Mouse (Mus musculus): ENCODE measurements around the gene Nsa2. TPM values are rescaled to one million over a fixed set of nuclear protein-coding genes. Genes with fewer than 3 reads are reported as not detected.
"Not testable (repeated sequence)": the region's sequence is repeated elsewhere in the genome, so short reads cannot be mapped to it uniquely, and the experiment has no call there.

Nsa2 gene
- polyA plus RNA-seq, 1 experiment from 2014 or later: 36.0 TPM

GRCm38 (mm10) chr13:97138404-97138931 lies 731 bp upstream of the Nsa2 start:
- peaks cover 20% of the 10 kb centered on the region for H3K36me3 ChIP-seq
- not testable (repeated sequence) for ATAC-seq (ENCODE audit: low FRiP score, low read depth); H3K9me3 ChIP-seq; H3K27me3 ChIP-seq
- WGBS: 31% methylated on average over 8 of the region's 8 CpGs
- peak overlapping the region; percentile 99 for H3K4me3 ChIP-seq
- peaks cover 18% of the 10 kb centered on the region for H3K4me1 ChIP-seq (replicated peaks)
- peak overlapping the region; percentile 98 for H3K9ac ChIP-seq
- peak overlapping the region; percentile 59 for H3K4me2 ChIP-seq
- H3K27ac ChIP-seq (replicated peaks): peak overlapping the region; percentile 95

- WGBS: no CpG with 5 or more reads among the region's 2 CpGs
- H3K4me1 ChIP-seq (replicated peaks); H3K9me3 ChIP-seq; ATAC-seq (ENCODE audit: low FRiP score, low read depth); H3K4me3 ChIP-seq; H3K4me2 ChIP-seq; H3K27me3 ChIP-seq; H3K27ac ChIP-seq (replicated peaks); H3K9ac ChIP-seq: not testable (repeated sequence)
- peaks cover 31% of the 10 kb centered on the region for H3K36me3 ChIP-seq
Observed at GRCm38 (mm10) chr13:97130413-97130812, 7.3 kb downstream of the Nsa2 start.

- H3K36me3 ChIP-seq: peaks cover 34% of the 10 kb centered on the region
- not testable (repeated sequence) for ATAC-seq (ENCODE audit: low FRiP score, low read depth); H3K4me2 ChIP-seq; H3K27ac ChIP-seq (replicated peaks); H3K4me1 ChIP-seq (replicated peaks); H3K4me3 ChIP-seq; H3K9ac ChIP-seq; H3K9me3 ChIP-seq; H3K27me3 ChIP-seq
- 92% methylated on average over 4 of the region's 4 CpGs for WGBS
Observed at GRCm38 (mm10) chr13:97129654-97130053, 8.1 kb downstream of the Nsa2 start.

GRCm38 (mm10) chr13:97121341-97121740 lies 16.4 kb downstream of the Nsa2 start:
- no peak for ATAC-seq (ENCODE audit: low FRiP score, low read depth)
- Histone ChIP-seq H3K9ac (no peak overlapping the region), H3K27ac (replicated peaks) (no peak overlapping the region), H3K4me2 (no peak overlapping the region), H3K9me3 (no peaks in the 10 kb centered on the region), H3K4me3 (no peak overlapping the region), H3K4me1 (replicated peaks) (no peaks in the 10 kb centered on the region), H3K36me3 (peaks cover 63% of the 10 kb centered on the region), H3K27me3 (no peaks in the 10 kb centered on the region)
- WGBS: 84% methylated on average over 3 of the region's 3 CpGs

GRCm38 (mm10) chr13:97109046-97109445 lies 28.7 kb downstream of the Nsa2 start:
- no peak overlapping the region for H3K9ac ChIP-seq
- H3K36me3 ChIP-seq: peaks cover 26% of the 10 kb centered on the region
- no peak for ATAC-seq (ENCODE audit: low FRiP score, low read depth)
- no peaks in the 10 kb centered on the region for H3K27me3 ChIP-seq
- H3K9me3 ChIP-seq: no peaks in the 10 kb centered on the region
- H3K4me1 ChIP-seq (replicated peaks): no peaks in the 10 kb centered on the region
- H3K4me2 ChIP-seq: no peak overlapping the region
- H3K4me3 ChIP-seq: no peak overlapping the region
- WGBS: 80% methylated on average over 4 of the region's 4 CpGs
- H3K27ac ChIP-seq (replicated peaks): no peak overlapping the region

GRCm38 (mm10) chr13:97107721-97108120 lies 30.0 kb downstream of the Nsa2 start:
- H3K27me3 ChIP-seq; H3K4me3 ChIP-seq; ATAC-seq (ENCODE audit: low FRiP score, low read depth); H3K9ac ChIP-seq; H3K27ac ChIP-seq (replicated peaks); H3K9me3 ChIP-seq; H3K4me2 ChIP-seq; H3K4me1 ChIP-seq (replicated peaks): not testable (repeated sequence)
- peaks cover 18% of the 10 kb centered on the region for H3K36me3 ChIP-seq
- 93% methylated on average over 4 of the region's 4 CpGs for WGBS

- H3K4me3 ChIP-seq: no peak overlapping the region
- H3K9me3 ChIP-seq: no peaks in the 10 kb centered on the region
- ATAC-seq (ENCODE audit: low FRiP score, low read depth): no peak
- no peak overlapping the region for H3K4me2 ChIP-seq
- no peak overlapping the region for H3K9ac ChIP-seq
- H3K36me3 ChIP-seq: peaks cover 5% of the 10 kb centered on the region
- WGBS: 60% methylated on average over 7 of the region's 7 CpGs
- H3K4me1 ChIP-seq (replicated peaks): no peaks in the 10 kb centered on the region
- H3K27ac ChIP-seq (replicated peaks): no peak overlapping the region
- no peaks in the 10 kb centered on the region for H3K27me3 ChIP-seq
Observed at GRCm38 (mm10) chr13:97104996-97105395, 32.7 kb downstream of the Nsa2 start.

GRCm38 (mm10) chr13:97099187-97099852 lies 38.4 kb downstream of the Nsa2 start, which contains the start of gene Gm6169:
Gm6169 (minus strand) TSS chr13:97099237.
- H3K4me2 ChIP-seq: no peak within 1 kb of the TSS
- no peak within 1 kb of the TSS for H3K27ac ChIP-seq (replicated peaks)
- WGBS: 79% methylated on average over 22 of the region's 22 CpGs
- no peak within 1 kb of the TSS for H3K4me3 ChIP-seq
- no peaks in the 10 kb centered on the region for H3K4me1 ChIP-seq (replicated peaks)
- no peak within 1 kb of the TSS for H3K9ac ChIP-seq
- ATAC-seq (ENCODE audit: low FRiP score, low read depth): no peak
- H3K36me3 ChIP-seq: peaks cover 7% of the 10 kb centered on the region
- H3K27me3 ChIP-seq: no peaks in the 10 kb centered on the region
- no peaks in the 10 kb centered on the region for H3K9me3 ChIP-seq

- Histone ChIP-seq H3K4me3 (no peak overlapping the region), H3K4me1 (replicated peaks) (no peaks in the 10 kb centered on the region), H3K9me3 (no peaks in the 10 kb centered on the region), H3K27ac (replicated peaks) (no peak overlapping the region), H3K4me2 (no peak overlapping the region), H3K27me3 (no peaks in the 10 kb centered on the region), H3K36me3 (peaks cover 12% of the 10 kb centered on the region), H3K9ac (no peak overlapping the region)
- 92% methylated on average over 4 of the region's 4 CpGs for WGBS
- no peak for ATAC-seq (ENCODE audit: low FRiP score, low read depth)
Observed at GRCm38 (mm10) chr13:97095726-97096125, 42.0 kb downstream of the Nsa2 start.

GRCm38 (mm10) chr13:97088183-97088582 lies 49.6 kb downstream of the Nsa2 start:
- Histone ChIP-seq H3K9ac (no peak overlapping the region), H3K4me3 (no peak overlapping the region), H3K4me2 (no peak overlapping the region), H3K27me3 (no peaks in the 10 kb centered on the region), H3K9me3 (no peaks in the 10 kb centered on the region), H3K36me3 (no peaks in the 10 kb centered on the region), H3K27ac (replicated peaks) (no peak overlapping the region), H3K4me1 (replicated peaks) (no peaks in the 10 kb centered on the region)
- ATAC-seq (ENCODE audit: low FRiP score, low read depth): no peak
- 69% methylated on average over 3 of the region's 3 CpGs for WGBS

- H3K4me1 ChIP-seq (replicated peaks): no peaks in the 10 kb centered on the region
- no peak overlapping the region for H3K9ac ChIP-seq
- H3K27me3 ChIP-seq: no peaks in the 10 kb centered on the region
- no peak overlapping the region for H3K27ac ChIP-seq (replicated peaks)
- ATAC-seq (ENCODE audit: low FRiP score, low read depth): no peak
- no peaks in the 10 kb centered on the region for H3K9me3 ChIP-seq
- H3K36me3 ChIP-seq: no peaks in the 10 kb centered on the region
- H3K4me2 ChIP-seq: no peak overlapping the region
- H3K4me3 ChIP-seq: no peak overlapping the region
- 91% methylated on average over 6 of the region's 6 CpGs for WGBS
Observed at GRCm38 (mm10) chr13:97087421-97087820, 50.3 kb downstream of the Nsa2 start.

- no peak overlapping the region for H3K27ac ChIP-seq (replicated peaks)
- no peak overlapping the region for H3K4me2 ChIP-seq
- no peak overlapping the region for H3K4me3 ChIP-seq
- H3K27me3 ChIP-seq: no peaks in the 10 kb centered on the region
- no peak for ATAC-seq (ENCODE audit: low FRiP score, low read depth)
- H3K9me3 ChIP-seq: no peaks in the 10 kb centered on the region
- no peak overlapping the region for H3K9ac ChIP-seq
- H3K4me1 ChIP-seq (replicated peaks): no peaks in the 10 kb centered on the region
- WGBS: 29% methylated on average over 7 of the region's 9 CpGs
- no peaks in the 10 kb centered on the region for H3K36me3 ChIP-seq
Observed at GRCm38 (mm10) chr13:97086316-97086715, 51.4 kb downstream of the Nsa2 start.

GRCm38 (mm10) chr13:97082432-97082831 lies 55.3 kb downstream of the Nsa2 start:
- H3K27ac ChIP-seq (replicated peaks): no peak overlapping the region
- H3K9ac ChIP-seq: no peak overlapping the region
- 93% methylated on average over 7 of the region's 7 CpGs for WGBS
- no peak for ATAC-seq (ENCODE audit: low FRiP score, low read depth)
- H3K27me3 ChIP-seq: no peaks in the 10 kb centered on the region
- H3K9me3 ChIP-seq: no peaks in the 10 kb centered on the region
- no peak overlapping the region for H3K4me3 ChIP-seq
- no peaks in the 10 kb centered on the region for H3K4me1 ChIP-seq (replicated peaks)
- H3K36me3 ChIP-seq: no peaks in the 10 kb centered on the region
- no peak overlapping the region for H3K4me2 ChIP-seq

Data from hindbrain, embryonic 15.5 days (tissue).